Comparison of ENCODE assay signal across 7 mouse cellular contexts in the genomic region with DNA sequence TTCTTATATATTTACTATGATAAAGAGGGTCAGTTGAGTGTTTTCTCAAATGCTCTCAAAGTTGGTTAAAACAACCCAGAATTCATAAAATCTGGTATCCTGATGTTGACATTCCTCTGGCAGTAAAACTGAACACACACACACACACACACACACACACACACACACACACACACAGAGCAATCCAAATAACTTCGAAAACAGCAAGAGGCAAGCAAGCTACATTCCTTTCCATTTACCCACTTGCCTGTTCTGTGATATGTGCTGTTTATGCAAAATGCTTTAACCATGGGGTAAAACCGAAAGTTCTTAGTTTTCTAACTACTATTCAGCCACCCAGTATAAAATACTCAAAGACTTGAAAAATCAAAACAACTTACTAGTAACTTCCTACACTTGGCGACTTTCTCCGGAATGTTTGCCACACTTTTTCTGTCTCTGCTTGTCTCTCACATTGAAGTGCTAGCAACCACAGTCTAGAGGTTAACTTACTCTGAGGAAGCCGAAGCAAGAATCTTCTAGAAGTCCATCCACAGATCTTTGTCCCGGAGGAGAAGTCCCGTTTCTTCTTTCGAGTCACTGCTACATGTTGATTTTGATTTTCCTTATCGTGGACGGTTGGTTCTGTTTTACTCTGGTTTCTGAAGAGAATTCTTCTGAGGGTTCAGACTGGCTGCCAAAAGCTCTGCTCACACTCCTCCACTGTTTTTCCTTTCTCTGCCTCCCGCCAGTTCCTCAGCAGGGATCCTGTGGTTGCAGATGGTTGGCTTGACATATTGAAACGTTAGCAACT. TPM values are rescaled to one million over a fixed set of nuclear protein-coding genes. Genes with fewer than 3 reads are reported as not detected.
DNase-seq lines count a peak whose midpoint lies in the region; ATAC-seq lines count a peak whose summit lies in the region.

A gene (minus strand): TSS at position 738 of the 793 bp plus-strand sequence.

- H3K4me3 ChIP-seq in heart, embryonic 10.5 days = no peak within 1 kb of the TSS

- 40% methylated on average over 12 of the region's 12 CpGs for WGBS in heart, embryonic 10.5 days

- H3K36me3 ChIP-seq in heart, embryonic 10.5 days = no peaks in the 10 kb centered on the region

- H3K4me1 ChIP-seq in heart, embryonic 10.5 days = no peaks in the 10 kb centered on the region

- 0 out of 2 replicates have a peak within 1 kb of the TSS, but pooled peaks have one; percentile 16 for H3K27ac ChIP-seq in heart, embryonic 10.5 days

- no peaks in the 10 kb centered on the region for H3K27me3 ChIP-seq in heart, embryonic 10.5 days (ENCODE audit: insufficient read depth, poor library complexity, severe bottlenecking)

- no peaks in the 10 kb centered on the region for H3K9me3 ChIP-seq in heart, embryonic 10.5 days

- peak; percentile 10 for DNase-seq in urinary bladder, postnatal 25 days (ENCODE audit: low spot score)
- no peak for DNase-seq in urinary bladder, adult 2 months (ENCODE audit: low spot score)
- DNase-seq in cerebellum, postnatal 25 days = peak; percentile 50 to 69
- no peak for DNase-seq in heart, embryonic 10.5 days (ENCODE audit: low spot score)
- peak; percentile 14 to 20 for DNase-seq in layer of hippocampus, adult 8-10 months (ENCODE audit: low spot score in 2 of 2)
- no peak for DNase-seq in MN1 (ENCODE audit: low spot score)

- no peak for ATAC-seq in monocyte, adult 5-6 weeks (replicated peaks; ENCODE audit: insufficient number of reproducible peaks, low FRiP score, low TSS enrichment, poor library complexity, severe bottlenecking)

RNA-seq across cellular contexts. Expression of the gene that starts here (rescaled TPM):
- polyA plus RNA-seq in urinary bladder, adult 2 months (2012; rRNA removed) = 7.5 TPM in 2 replicates
- polyA plus RNA-seq in heart, embryonic 10.5 days (2016; fragmentation: Nextera tagmentation; extraction: Ambion mirVana) = 0.57 and 0.65 TPM in 2 replicates
- total RNA-seq in layer of hippocampus, adult 8-10 months (2022) = 10 to 100 TPM in 2 of 4 experiments, 1 to 10 TPM in 2; 7.1 to 17.0 (median 10.4) TPM
- 20.2 to 26.0 TPM (median 23.9 TPM) in 3 replicates for total RNA-seq in monocyte, adult 5-6 weeks (2017)

Comparison
In these comparisons a context has a peak if more than half of its experiments do, and no peak if none do; other contexts are left out.
1. DNase-seq: peak in urinary bladder, postnatal 25 days (single experiment), cerebellum, postnatal 25 days (2 of 2) and layer of hippocampus, adult 8-10 months (2 of 2); none in urinary bladder, adult 2 months (single experiment), heart, embryonic 10.5 days (single experiment) and MN1 (single experiment).